Mouse (Mus musculus): ENCODE results near the gene Gcnt1. TPM values are rescaled to one million over a fixed set of nuclear protein-coding genes. Genes with fewer than 3 reads are reported as not detected.

Gcnt1 gene
- polyA plus RNA-seq, 1 experiment from 2014 or later = 2.7 TPM

- Histone ChIP-seq H3K4me2 (replicated peaks; ENCODE audit: low read depth, low read length) (no peak overlapping the region), H3K4me1 (ENCODE audit: insufficient read depth, low read depth, low read length) (no peaks in the 10 kb centered on the region), H3K27me3 (replicated peaks; ENCODE audit: insufficient read depth, low read length) (no peaks in the 10 kb centered on the region), H3K4me3 (ENCODE audit: low read depth, low read length) (no peak overlapping the region), H3K9me3 (ENCODE audit: low read length) (no peaks in the 10 kb centered on the region), H3K27ac (ENCODE audit: low read length) (no peak overlapping the region), H3K36me3 (ENCODE audit: insufficient read depth, low read length) (no peaks in the 10 kb centered on the region), H3K9ac (replicated peaks; ENCODE audit: low read depth) (no peak overlapping the region)
- TF ChIP-seq EP300 (IDR thresholded peaks at IDR 0.05) (no peak), CTCF (IDR thresholded peaks at IDR 0.05) (no peak)
- 81% methylated on average over 4 of the region's 4 CpGs for WGBS
- no peak for ATAC-seq
- DNase-seq (ENCODE audit: low spot score) = peak; percentile 40
Observed at GRCm38 (mm10) chr19:17278381-17279051, 94.1 kb downstream of the Gcnt1 start.

Other genes starting within 250 kb of the Gcnt1 start
- gene Rfk, start 21.2 kb upstream of the Gcnt1 start, polyA plus RNA-seq (2015; fragmentation: Nextera tagmentation; extraction: Ambion mirVana) = 77.4 and 93.0 TPM in 2 replicates